Mouse (Mus musculus) midbrain, embryonic 12.5 days (tissue): ENCODE results near the gene H2-Eb2. TPM values are rescaled to one million over a fixed set of nuclear protein-coding genes. Genes with fewer than 3 reads are reported as not detected.

Source experiments
- polyA plus RNA-seq: library from polyadenylated mRNA; unstranded; fragments of >200 nt; fragmentation: Nextera tagmentation; extraction: Ambion mirVana; gene quantifications from 2 replicates; pipeline ENCODE4 v1.2.1, GENCODE M21; 2016

Gene H2-Eb2
- polyA plus RNA-seq, 1 experiment from 2014 or later: not detected

Other genes starting within 250 kb of the H2-Eb2 start
- gene H2-Oa, start 233.3 kb upstream of the H2-Eb2 start, polyA plus RNA-seq: 0.17 and 0.56 TPM in 2 replicates
- 9.8 and 9.9 TPM in 2 replicates for gene H2-DMa, start 206.1 kb upstream of the H2-Eb2 start, polyA plus RNA-seq
- gene Brd2, start 203.0 kb upstream of the H2-Eb2 start, polyA plus RNA-seq: 144 and 148 TPM in 2 replicates
- 0.16 and 0.23 TPM in 2 replicates for gene H2-DMb2, start 182.4 kb upstream of the H2-Eb2 start, polyA plus RNA-seq
- 0.16 and 0.73 TPM in 2 replicates for gene H2-DMb1, start 172.6 kb upstream of the H2-Eb2 start, polyA plus RNA-seq
- 1.4 and 1.8 TPM in 2 replicates for gene Tap1, start 138.1 kb upstream of the H2-Eb2 start, polyA plus RNA-seq
- 1.3 and 1.5 TPM in 2 replicates for gene Psmb9, start 137.9 kb upstream of the H2-Eb2 start, polyA plus RNA-seq
- gene Psmb8, start 127.9 kb upstream of the H2-Eb2 start, polyA plus RNA-seq: 1.6 and 2.1 TPM in 2 replicates
- gene Tap2, start 122.1 kb upstream of the H2-Eb2 start, polyA plus RNA-seq: 0.79 and 0.82 TPM in 2 replicates
- gene H2-Ob, start 86.8 kb upstream of the H2-Eb2 start, polyA plus RNA-seq: not detected in 2 replicates
- gene H2-Ab1, start 68.0 kb upstream of the H2-Eb2 start, polyA plus RNA-seq: 2.6 and 3.2 TPM in 2 replicates
- 0.37 TPM in 1 of 2 replicates, not detected in the other for gene H2-Aa, start 37.8 kb upstream of the H2-Eb2 start, polyA plus RNA-seq
- 1.7 and 2.0 TPM in 2 replicates for gene H2-Eb1, start 19.8 kb upstream of the H2-Eb2 start, polyA plus RNA-seq
- gene Btnl2, start 29.2 kb downstream of the H2-Eb2 start, polyA plus RNA-seq: 0.06 TPM in 1 of 2 replicates, not detected in the other
- not detected in 2 replicates for gene Btnl1, start 51.5 kb downstream of the H2-Eb2 start, polyA plus RNA-seq
- 3.9 and 4.2 TPM in 2 replicates for gene BC051142, start 73.2 kb downstream of the H2-Eb2 start, polyA plus RNA-seq
- gene Btnl4, start 151.7 kb downstream of the H2-Eb2 start, polyA plus RNA-seq: not detected in 2 replicates
- gene Btnl6, start 191.7 kb downstream of the H2-Eb2 start, polyA plus RNA-seq: not detected in 2 replicates
- 11.7 and 13.6 TPM in 2 replicates for gene Notch4, start 238.6 kb downstream of the H2-Eb2 start, polyA plus RNA-seq